In the genomic region with DNA sequence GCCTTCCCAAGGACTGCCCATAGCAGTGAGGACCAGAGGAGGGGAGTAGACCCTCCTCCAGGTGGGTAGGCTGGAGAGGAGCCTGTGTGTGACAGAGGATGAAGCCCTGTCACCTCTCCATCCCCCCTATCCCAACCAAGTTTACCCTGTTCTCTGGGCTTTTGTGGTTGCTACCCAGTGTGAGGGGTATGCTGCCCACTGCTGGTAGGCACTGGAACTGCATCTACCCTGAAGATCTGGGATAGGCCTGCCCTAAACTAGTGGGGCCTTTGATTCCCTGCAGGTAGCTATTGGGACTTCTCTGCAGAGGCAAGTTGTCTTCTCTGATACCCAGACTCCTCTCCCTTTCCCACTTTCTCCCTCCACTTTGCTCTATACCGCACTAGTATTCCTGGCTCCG, we compare ENCODE assay signal across 8 mouse cellular contexts. TPM values are rescaled to one million over a fixed set of nuclear protein-coding genes. Genes with fewer than 3 reads are reported as not detected.
DNase-seq lines count a peak whose midpoint lies in the region; ATAC-seq and TF ChIP-seq lines count a peak whose summit lies in the region.

No protein-coding gene starts in this region.

- no peak; the same call in 1 of the 2 replicates for ATAC-seq in midbrain, embryonic 13.5 days
- peak; percentile 58 for ATAC-seq in erythroid progenitor cell, adult 5-6 weeks (replicated peaks; ENCODE audit: low FRiP score, poor library complexity, severe bottlenecking)
- ATAC-seq in intestine, embryonic 15.5 days: peak; percentile 27; the same call in 1 of the 2 replicates
- peak; percentile 34; the same call in 1 of the 2 replicates for ATAC-seq in liver, embryonic 14.5 days (ENCODE audit: insufficient read depth)
- no peak for ATAC-seq in activated CD4-positive, CD25-positive, alpha-beta regulatory T cell, adult 4 months

- peaks cover 23% of the 10 kb centered on the region for H3K27me3 ChIP-seq in midbrain, embryonic 10.5 days (ENCODE audit: low read depth, poor library complexity, severe bottlenecking)
- peaks cover 3% of the 10 kb centered on the region for H3K27me3 ChIP-seq in midbrain, embryonic 13.5 days
- H3K27me3 ChIP-seq in intestine, embryonic 15.5 days (replicated peaks): peaks cover 33% of the 10 kb centered on the region
- peaks cover 9% of the 10 kb centered on the region for H3K27me3 ChIP-seq in liver, embryonic 14.5 days (ENCODE audit: control insufficient read depth, insufficient read depth, low read length)

- H3K36me3 ChIP-seq in midbrain, embryonic 10.5 days: no peaks in the 10 kb centered on the region
- no peaks in the 10 kb centered on the region for H3K36me3 ChIP-seq in midbrain, embryonic 13.5 days
- H3K36me3 ChIP-seq in intestine, embryonic 15.5 days: no peaks in the 10 kb centered on the region
- no peaks in the 10 kb centered on the region for H3K36me3 ChIP-seq in liver, embryonic 14.5 days (replicated peaks; ENCODE audit: control insufficient read depth, insufficient read depth, low read depth)

- TF ChIP-seq POLR2A in bone marrow, adult 2 months (IDR thresholded peaks at IDR 0.05; ENCODE audit: borderline replicate concordance, control insufficient read depth, low read depth, low read length): no peak

- no peak overlapping the region for H3K9ac ChIP-seq in midbrain, embryonic 13.5 days (replicated peaks)
- no peak overlapping the region for H3K9ac ChIP-seq in intestine, embryonic 15.5 days
- H3K9ac ChIP-seq in liver, embryonic 14.5 days (replicated peaks): no peak overlapping the region

- WGBS in midbrain, embryonic 10.5 days: 59% methylated on average over 2 of the region's 2 CpGs
- 44% methylated on average over 2 of the region's 2 CpGs for WGBS in midbrain, embryonic 13.5 days
- 90% methylated on average over 2 of the region's 2 CpGs for WGBS in bone marrow, adult 2 months
- 56% methylated on average over 2 of the region's 2 CpGs for WGBS in intestine, embryonic 15.5 days
- WGBS in liver, embryonic 14.5 days (ENCODE audit: insufficient replicate concordance): 60% methylated on average over 2 of the region's 2 CpGs

- H3K27ac ChIP-seq in midbrain, embryonic 10.5 days (replicated peaks): no peak overlapping the region
- H3K27ac ChIP-seq in midbrain, embryonic 13.5 days: no peak overlapping the region
- no peak overlapping the region for H3K27ac ChIP-seq in bone marrow, adult 2 months (ENCODE audit: control insufficient read depth, insufficient read depth, low read depth, low read length, poor library complexity)
- no peak overlapping the region for H3K27ac ChIP-seq in intestine, embryonic 15.5 days
- no peak overlapping the region for H3K27ac ChIP-seq in liver, embryonic 14.5 days

- no peak overlapping the region for H3K4me2 ChIP-seq in midbrain, embryonic 13.5 days (replicated peaks)
- H3K4me2 ChIP-seq in intestine, embryonic 15.5 days (replicated peaks): no peak overlapping the region
- H3K4me2 ChIP-seq in liver, embryonic 14.5 days (ENCODE audit: low read depth): no peak overlapping the region

- no peak overlapping the region for H3K4me3 ChIP-seq in midbrain, embryonic 10.5 days
- H3K4me3 ChIP-seq in midbrain, embryonic 13.5 days (replicated peaks): no peak overlapping the region
- no peak overlapping the region for H3K4me3 ChIP-seq in bone marrow, adult 2 months (replicated peaks; ENCODE audit: control insufficient read depth, low read depth, low read length)
- H3K4me3 ChIP-seq in intestine, embryonic 15.5 days (replicated peaks): no peak overlapping the region
- no peak overlapping the region for H3K4me3 ChIP-seq in liver, embryonic 14.5 days (ENCODE audit: insufficient read depth in 1 of 2, low read depth in 2 of 2, low read length in 2 of 2)

- DNase-seq in midbrain, embryonic 10.5 days (ENCODE audit: low spot score): peak; percentile 76
- peak in 2 of 3 experiments; percentile 44 to 47 for DNase-seq in liver, embryonic 14.5 days (ENCODE audit: low read depth in 3 of 3, low spot score in 3 of 3)
- peak; percentile 83 for DNase-seq in retina, embryonic 14.5 days (ENCODE audit: low spot score)

- no peaks in the 10 kb centered on the region for H3K9me3 ChIP-seq in midbrain, embryonic 10.5 days (replicated peaks)
- no peaks in the 10 kb centered on the region for H3K9me3 ChIP-seq in midbrain, embryonic 13.5 days
- H3K9me3 ChIP-seq in intestine, embryonic 15.5 days: no peaks in the 10 kb centered on the region
- H3K9me3 ChIP-seq in liver, embryonic 14.5 days (ENCODE audit: control insufficient read depth, low read length): no peaks in the 10 kb centered on the region

- no peak for TF ChIP-seq EP300 in liver, embryonic 14.5 days (IDR thresholded peaks at IDR 0.05; ENCODE audit: low read depth)

- peaks cover 18% of the 10 kb centered on the region for H3K4me1 ChIP-seq in midbrain, embryonic 10.5 days
- H3K4me1 ChIP-seq in midbrain, embryonic 13.5 days (replicated peaks): no peaks in the 10 kb centered on the region; the same call in 1 of the 2 replicates
- no peaks in the 10 kb centered on the region; the same call in 1 of the 2 replicates for H3K4me1 ChIP-seq in bone marrow, adult 2 months (ENCODE audit: control insufficient read depth, insufficient read depth, low read length)
- H3K4me1 ChIP-seq in intestine, embryonic 15.5 days (replicated peaks): no peaks in the 10 kb centered on the region
- H3K4me1 ChIP-seq in liver, embryonic 14.5 days (replicated peaks; ENCODE audit: control insufficient read depth in 2 of 2, insufficient read depth in 2 of 2, low read length in 1 of 2): no peaks in the 10 kb centered on the region

- TF ChIP-seq CTCF in bone marrow, adult 2 months (IDR thresholded peaks at IDR 0.05; ENCODE audit: control insufficient read depth, insufficient read depth, low read length): peak; percentile 98
- peak; percentile 99 for TF ChIP-seq CTCF in liver, embryonic 14.5 days (IDR thresholded peaks at IDR 0.05; ENCODE audit: low read depth)

RNA-seq across cellular contexts. Expression of a gene that starts 22.6 kb away (rescaled TPM):
- 1.3 and 1.5 TPM in 2 replicates for polyA plus RNA-seq in midbrain, embryonic 10.5 days (2016; fragmentation: Nextera tagmentation; extraction: Ambion mirVana)
- polyA plus RNA-seq in midbrain, embryonic 13.5 days (2015; fragmentation: Nextera tagmentation; extraction: Ambion mirVana): 1.5 and 2.1 TPM in 2 replicates
- polyA plus RNA-seq in bone marrow, adult 2 months (2011; ENCODE audit: insufficient read depth, insufficient read length, low replicate concordance, missing spikeins): 125 and 324 TPM in 2 replicates
- 176 and 254 TPM in 2 replicates for total RNA-seq in erythroid progenitor cell, adult 5-6 weeks (2015; ENCODE audit: low replicate concordance)
- total RNA-seq in erythroid progenitor cell, adult 5-6 weeks (2017; ENCODE audit: low replicate concordance): 303 and 467 TPM in 2 replicates
- 4.9 and 5.2 TPM in 2 replicates for polyA plus RNA-seq in intestine, embryonic 15.5 days (2015; fragmentation: Nextera tagmentation; extraction: Ambion mirVana)
- 69.6 and 80.3 TPM in 2 replicates for polyA plus RNA-seq in liver, embryonic 14.5 days (2012; rRNA removed)
- 13.3 and 16.2 TPM in 2 replicates for polyA plus RNA-seq in liver, embryonic 14.5 days (2014; fragmentation: Nextera tagmentation; extraction: Ambion mirVana)
- 1 to 10 TPM; 1.7 to 2.2 TPM for polyA plus RNA-seq in activated CD4-positive, CD25-positive, alpha-beta regulatory T cell, adult 4 months (2017; shearing (Covaris generic))

Comparison
In these comparisons a context has a peak if more than half of its experiments do, and no peak if none do; other contexts are left out.
1. ATAC-seq: peak in erythroid progenitor cell, adult 5-6 weeks (single experiment), intestine, embryonic 15.5 days (single experiment) and liver, embryonic 14.5 days (single experiment); none in midbrain, embryonic 13.5 days (single experiment) and activated CD4-positive, CD25-positive, alpha-beta regulatory T cell, adult 4 months (single experiment).
2. Peak in every context shown above with its lines, with median percentiles within 50 percentile points of each other: DNase-seq.